ENCODE assay signal across 8 mouse cellular contexts in genomic region chr2:38931851-38932667, GRCm38 (mm10). TPM values are rescaled to one million over a fixed set of nuclear protein-coding genes. Genes with fewer than 3 reads are reported as not detected.
DNase-seq lines count a peak whose midpoint lies in the region; ATAC-seq and TF ChIP-seq lines count a peak whose summit lies in the region.

TSS of gene Olfml2a (plus strand) at chr2:38931978.

- TF ChIP-seq CTCF in gastrocnemius, adult 2 months (IDR thresholded peaks at IDR 0.05): peak; percentile 71

- H3K27ac ChIP-seq in gastrocnemius, adult 2 months: peak within 1 kb of the TSS; percentile 84
- H3K27ac ChIP-seq in hindbrain, embryonic 16.5 days (ENCODE audit: low read depth, low read length): no peak within 1 kb of the TSS

- H3K36me3 ChIP-seq in hindbrain, embryonic 16.5 days (ENCODE audit: control insufficient read depth, insufficient read depth, low read length): no peaks in the 10 kb centered on the region

- 9% methylated on average over 29 of the region's 32 CpGs for whole genome bisulfite sequencing in hindbrain, embryonic 16.5 days

- intact Hi-C loops in gastrocnemius, adult 2 months (cut with DNase I): no loop called here
- intact Hi-C loops in left cerebral cortex, postnatal 25 days (cut with DNase I): no loop called here

- peaks cover 5% of the 10 kb centered on the region for H3K27me3 ChIP-seq in hindbrain, embryonic 16.5 days (replicated peaks; ENCODE audit: control insufficient read depth, insufficient read depth, low read length)

- peak within 1 kb of the TSS; percentile 79 for H3K4me3 ChIP-seq in gastrocnemius, adult 2 months
- H3K4me3 ChIP-seq in hindbrain, embryonic 16.5 days (ENCODE audit: low read length): peak within 1 kb of the TSS; percentile 38

- DNase-seq in T-cell, adult 2 months (ENCODE audit: low spot score): peak; percentile 68
- peak; percentile 55 to 66 for DNase-seq in cerebellum, postnatal 36 days
- DNase-seq in gastrocnemius, adult 2 months: peak; percentile 87
- DNase-seq in left cerebral cortex, postnatal 25 days (ENCODE audit: low spot score in 2 of 2): peak; percentile 49 to 62
- DNase-seq in right cerebral cortex, postnatal 14 days: peak; percentile 62
- peak; percentile 86 for DNase-seq in urinary bladder, postnatal 14 days (ENCODE audit: low spot score)

- H3K4me2 ChIP-seq in hindbrain, embryonic 16.5 days (ENCODE audit: low read length): peak within 1 kb of the TSS; percentile 66

- peaks cover 9% of the 10 kb centered on the region for H3K4me1 ChIP-seq in hindbrain, embryonic 16.5 days (ENCODE audit: control insufficient read depth, insufficient read depth, low read depth, low read length)

- H3K9ac ChIP-seq in hindbrain, embryonic 16.5 days (ENCODE audit: low read depth, low read length): peak within 1 kb of the TSS; percentile 49

- peak; percentile 75 for ATAC-seq in hindbrain, embryonic 16.5 days
- ATAC-seq in megakaryocyte progenitor cell, adult 5-6 weeks (replicated peaks; ENCODE audit: poor library complexity): peak; percentile 78

- H3K9me3 ChIP-seq in hindbrain, embryonic 16.5 days (ENCODE audit: control insufficient read depth, low read length): no peaks in the 10 kb centered on the region

RNA-seq across cellular contexts. Expression of gene Olfml2a, which starts in this region (rescaled TPM):
- total RNA-seq in gastrocnemius, adult 2 months (2021): 1 to 10 TPM; 4.2 to 6.6 TPM
- 4.4 and 6.9 TPM in 2 replicates for polyA plus RNA-seq in hindbrain, embryonic 16.5 days (2015; fragmentation: Nextera tagmentation; extraction: Ambion mirVana)
- 1 to 10 TPM; 1.9 to 2.3 TPM for total RNA-seq in left cerebral cortex, postnatal 25 days (2021)
- 0.17 TPM in 1 of 2 replicates, not detected in the other for total RNA-seq in megakaryocyte progenitor cell, adult 5-6 weeks (2015)
- 0.03 TPM in 1 of 2 replicates, not detected in the other for total RNA-seq in megakaryocyte progenitor cell, adult 5-6 weeks (2017)

Comparison
In these comparisons a context has a peak if more than half of its experiments do, and no peak if none do; other contexts are left out.
1. Peak in ATAC-seq in megakaryocyte progenitor cell, adult 5-6 weeks; RNA of the gene not detected or under 1 TPM.